Mouse (Mus musculus) mesoderm, embryonic 11.5 days (tissue): Measurements from ENCODE around the gene Lrp5.
"Not testable (repeated sequence)": the region's sequence is repeated elsewhere in the genome, so short reads cannot be mapped to it uniquely, and the experiment has no call there.

Experiments
- DNase-seq: peaks from one replicate; pipeline ENCODE4 v3.0.0-alpha.2; 2012; ENCODE audit warnings: low read depth, low spot score

Gene Lrp5

GRCm38 (mm10) chr19:3695471-3695870 lies 9.1 kb upstream of the Lrp5 start:
- DNase-seq: no peak

- DNase-seq: no peak
Measured at GRCm38 (mm10) chr19:3695006-3695405, 8.6 kb upstream of the Lrp5 start.

GRCm38 (mm10) chr19:3694476-3694875 lies 8.1 kb upstream of the Lrp5 start:
- no peak for DNase-seq

GRCm38 (mm10) chr19:3692414-3693145 lies 6.2 kb upstream of the Lrp5 start:
- DNase-seq: no peak

DNA sequence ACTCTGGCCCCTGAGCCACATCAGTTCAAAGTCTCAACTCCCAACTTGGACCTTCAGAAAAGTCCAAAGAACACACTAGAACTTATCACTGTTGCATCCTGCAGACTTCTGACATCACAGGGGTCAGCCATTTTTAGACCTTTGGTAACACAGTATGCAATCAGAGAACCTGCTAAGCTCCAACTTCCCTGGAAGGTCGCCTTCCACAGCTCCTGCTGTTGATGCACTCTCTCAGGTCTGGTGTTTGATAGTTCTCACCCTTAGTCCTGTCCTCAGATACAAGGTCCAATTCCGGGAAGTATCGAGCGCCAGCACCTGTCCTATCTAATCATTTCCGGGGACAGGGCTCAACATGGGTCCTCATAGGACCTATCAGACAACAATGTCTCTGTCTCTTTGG lies 5.0 kb upstream of the Lrp5 start:
- no peak for DNase-seq

- peak; percentile 41 for DNase-seq
Measured at GRCm38 (mm10) chr19:3687676-3688171, 1.4 kb upstream of the Lrp5 start.

DNA sequence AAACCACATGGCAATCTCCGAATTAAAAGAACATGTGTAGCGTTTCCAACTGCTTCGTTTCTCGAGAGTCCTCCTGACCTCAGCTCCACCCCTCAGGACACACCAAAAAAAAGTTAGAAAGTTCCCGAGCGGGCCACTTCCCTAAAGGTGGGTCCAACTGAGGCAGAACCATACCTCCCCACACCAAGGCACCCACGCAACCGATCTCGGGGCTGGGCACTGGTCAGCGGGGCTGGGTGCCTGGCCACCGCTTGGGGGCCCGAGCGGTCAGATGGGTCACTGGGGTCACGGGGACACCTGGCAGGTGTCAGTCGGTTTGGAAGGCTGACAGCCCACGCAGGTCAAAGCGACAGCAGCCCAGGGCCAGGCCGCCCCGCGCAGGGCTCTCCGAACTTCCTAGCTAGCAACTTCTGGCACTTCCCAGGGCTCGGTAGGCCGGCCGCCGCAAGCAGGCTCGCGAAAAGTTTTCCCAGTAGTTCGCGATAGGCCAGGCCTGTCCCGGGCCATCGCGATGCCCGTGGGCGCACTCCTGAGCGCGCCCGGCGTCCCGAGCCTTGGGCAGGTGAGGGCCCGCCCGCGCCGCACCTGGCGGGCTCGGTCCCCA lies 651 bp downstream of the Lrp5 start:
- DNase-seq: peak; percentile 41

DNA sequence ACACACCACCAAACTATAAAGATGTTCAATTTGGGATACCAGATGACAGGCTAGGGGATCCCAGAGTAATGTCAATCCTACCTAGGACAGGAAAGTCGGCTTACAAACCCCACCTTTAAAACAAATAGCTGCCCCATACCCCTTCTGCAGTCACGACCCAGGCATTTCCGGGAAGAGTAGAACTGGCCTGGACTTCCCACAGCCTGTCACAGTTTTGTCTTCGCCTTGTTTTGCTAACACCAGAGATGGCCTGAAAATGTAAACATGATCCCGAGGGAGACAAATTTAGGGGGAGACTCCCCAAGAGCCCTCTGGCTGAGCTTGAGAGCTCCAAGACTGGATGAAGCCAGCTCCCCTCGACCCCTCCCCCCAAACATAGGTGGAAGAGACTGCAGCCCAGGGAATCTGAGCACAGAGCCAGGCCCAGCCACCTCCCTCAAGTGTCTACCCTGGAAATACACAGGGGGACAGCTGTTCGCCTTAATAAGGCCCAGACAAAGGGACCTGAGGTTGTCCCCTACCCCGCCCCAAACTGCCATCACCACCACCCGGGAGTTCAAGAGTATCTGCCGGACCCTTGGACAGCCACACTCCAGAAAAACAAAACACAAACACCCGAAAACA lies 1.3 kb downstream of the Lrp5 start:
- DNase-seq: peak; percentile 45

DNA sequence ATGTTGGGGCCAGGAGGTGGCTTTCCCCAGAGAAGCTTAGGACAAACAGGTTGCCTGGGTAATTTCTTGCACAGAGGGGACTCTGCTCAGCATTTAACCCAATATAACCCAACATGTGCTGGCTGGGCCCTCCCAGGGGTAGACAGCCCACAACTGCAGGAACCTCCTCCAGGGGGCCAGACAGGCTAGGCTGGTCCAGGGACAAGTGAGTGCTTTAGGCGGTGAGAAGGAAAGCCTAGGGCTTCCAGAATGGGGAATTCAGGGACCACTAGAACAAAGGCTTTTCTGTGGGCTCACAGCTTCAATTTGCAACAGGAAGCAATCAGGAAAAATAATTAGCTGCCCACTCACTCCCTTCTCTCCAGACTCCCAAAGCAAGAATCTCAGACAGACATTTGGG lies 1.9 kb downstream of the Lrp5 start:
- DNase-seq: no peak

DNA sequence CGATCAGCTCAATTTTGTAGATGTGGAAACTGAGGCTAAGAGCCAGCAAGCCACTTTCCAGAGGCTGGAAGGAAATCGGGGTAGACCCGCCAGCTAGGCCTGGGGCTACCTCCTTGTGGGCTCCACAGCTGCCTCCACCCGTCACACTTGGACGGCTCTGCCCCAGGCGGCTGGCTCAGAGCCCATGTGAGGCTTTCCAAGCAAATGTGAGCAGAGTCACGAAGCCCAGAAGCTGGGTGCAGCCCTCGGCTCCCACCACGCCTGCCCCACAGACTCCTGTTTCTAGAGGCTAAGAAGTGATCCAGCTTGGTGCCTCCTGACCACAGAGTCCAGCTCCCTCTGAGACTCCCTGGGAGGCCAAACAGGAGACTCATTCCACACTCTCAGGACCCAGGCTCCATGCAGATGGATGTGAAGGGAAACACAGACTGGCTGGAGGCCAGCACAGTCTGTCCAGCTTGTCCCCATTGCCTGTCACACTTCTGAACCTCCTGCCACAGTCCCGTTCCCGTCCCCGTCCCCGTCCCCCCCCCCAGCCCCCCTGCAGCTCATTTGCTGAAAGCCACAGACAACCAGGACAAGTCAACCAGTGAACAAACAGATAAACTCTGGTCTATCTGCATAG lies 4.9 kb downstream of the Lrp5 start:
- no peak for DNase-seq

DNA sequence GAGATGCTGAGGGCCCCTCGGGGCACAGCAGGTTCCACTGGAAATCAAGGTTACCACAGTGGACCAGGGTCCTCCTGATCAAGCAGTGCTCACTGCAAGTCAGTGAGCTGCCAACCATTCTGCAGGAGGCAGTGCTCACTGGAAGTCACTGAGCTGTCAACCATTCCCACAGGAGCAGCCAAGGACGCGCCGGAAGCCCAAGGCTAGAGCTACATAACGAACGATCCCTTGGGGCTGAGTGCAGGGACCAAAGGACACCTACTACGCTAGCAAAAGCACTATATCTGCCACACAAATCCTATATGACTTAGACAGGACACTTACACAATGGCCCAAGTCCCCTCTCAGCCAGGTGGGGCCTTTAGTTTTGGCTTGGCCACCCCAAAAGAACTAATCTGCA lies 5.6 kb downstream of the Lrp5 start:
- DNase-seq: no peak

DNA sequence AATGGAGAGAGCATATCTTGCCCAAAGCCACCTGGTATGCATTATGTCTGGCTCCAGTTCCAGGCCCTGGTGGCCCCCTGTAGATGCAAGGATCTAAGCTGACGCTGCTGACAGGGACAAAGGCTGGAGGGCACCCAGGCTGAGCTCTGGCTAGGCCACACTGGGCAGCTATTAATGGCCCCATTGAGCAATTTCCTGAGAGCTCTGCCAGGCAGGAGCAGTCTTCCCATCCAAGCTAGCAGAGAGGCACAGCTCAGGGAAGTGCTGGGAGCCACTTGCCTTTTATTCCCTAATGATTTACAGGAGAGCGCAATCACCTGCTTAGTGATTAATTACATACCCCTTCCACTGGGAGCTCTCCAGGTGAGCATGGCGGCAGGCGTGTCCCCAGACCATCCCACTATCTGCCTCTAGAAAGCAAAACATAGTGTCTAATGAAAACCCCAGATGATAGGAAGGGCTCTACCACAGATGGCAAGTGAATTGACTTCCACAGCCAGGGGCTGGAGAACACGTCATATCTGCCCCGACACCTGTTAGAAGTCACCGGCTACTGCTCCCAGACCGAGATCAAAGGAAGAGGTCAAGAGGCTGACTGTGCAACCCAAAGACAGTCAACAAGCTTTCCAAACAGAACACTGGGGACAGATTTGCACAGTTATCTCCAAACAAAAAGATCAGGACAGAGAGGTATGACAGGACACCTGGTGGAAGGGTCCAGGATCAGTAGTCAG lies 12.1 kb downstream of the Lrp5 start:
- DNase-seq: no peak

DNA sequence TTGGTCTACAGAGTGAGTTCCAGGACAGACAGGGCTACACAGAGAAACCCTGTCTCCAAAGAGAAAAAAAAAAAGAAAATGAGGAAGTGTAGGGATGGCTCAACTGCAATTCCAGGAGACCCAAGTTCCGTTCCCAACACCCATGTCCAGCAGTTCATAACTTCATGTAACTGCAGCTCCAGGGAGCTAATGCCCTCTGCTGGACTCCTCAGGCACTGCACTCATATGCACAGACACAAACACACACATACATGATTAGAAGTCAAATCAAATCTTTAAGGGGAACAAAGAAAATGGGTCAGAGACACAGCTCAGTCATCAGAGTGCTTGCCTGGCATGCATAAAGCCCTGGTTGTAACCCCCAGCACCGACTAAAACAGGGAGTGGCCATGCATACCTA lies 13.2 kb downstream of the Lrp5 start:
- DNase-seq: no peak

DNA sequence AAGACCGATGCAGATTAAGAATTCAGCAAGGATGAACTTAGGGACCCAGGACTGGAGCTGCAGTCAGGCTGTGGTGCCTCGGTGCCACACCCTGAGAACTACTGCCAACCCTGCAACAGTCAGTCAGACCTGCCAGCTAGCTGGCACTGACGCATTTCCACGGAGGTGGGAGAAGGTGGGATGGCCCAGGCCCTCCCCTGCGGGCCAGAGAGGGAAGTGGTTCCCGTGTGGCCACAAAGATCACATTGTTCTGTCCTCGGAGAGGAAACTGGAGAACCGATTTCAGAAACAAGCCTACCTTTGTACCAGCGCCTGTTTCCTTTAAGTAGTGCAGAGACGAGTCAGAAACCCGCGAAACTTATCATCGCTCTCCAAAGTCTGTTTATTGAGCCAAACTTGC lies 17.3 kb downstream of the Lrp5 start:
- DNase-seq: no peak

DNA sequence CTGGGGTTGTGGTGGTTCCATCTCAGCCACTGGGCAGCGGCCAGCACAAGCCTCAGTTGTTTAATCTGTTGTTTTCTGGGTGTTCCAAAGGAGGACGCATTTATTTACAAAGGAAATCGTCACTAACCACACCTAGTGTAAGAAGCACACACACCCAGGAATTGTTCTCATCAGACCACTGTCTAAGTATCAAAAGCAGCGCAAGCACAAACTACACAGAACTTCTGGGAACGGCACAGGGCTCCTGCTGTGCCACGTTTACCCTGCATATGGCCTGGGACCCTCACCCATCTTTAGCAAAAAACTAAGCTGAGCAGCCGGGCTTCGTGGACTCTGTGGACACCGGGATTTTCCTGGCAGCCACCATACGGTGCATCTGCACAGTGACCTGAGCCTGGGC lies 17.8 kb downstream of the Lrp5 start:
- DNase-seq: no peak

DNA sequence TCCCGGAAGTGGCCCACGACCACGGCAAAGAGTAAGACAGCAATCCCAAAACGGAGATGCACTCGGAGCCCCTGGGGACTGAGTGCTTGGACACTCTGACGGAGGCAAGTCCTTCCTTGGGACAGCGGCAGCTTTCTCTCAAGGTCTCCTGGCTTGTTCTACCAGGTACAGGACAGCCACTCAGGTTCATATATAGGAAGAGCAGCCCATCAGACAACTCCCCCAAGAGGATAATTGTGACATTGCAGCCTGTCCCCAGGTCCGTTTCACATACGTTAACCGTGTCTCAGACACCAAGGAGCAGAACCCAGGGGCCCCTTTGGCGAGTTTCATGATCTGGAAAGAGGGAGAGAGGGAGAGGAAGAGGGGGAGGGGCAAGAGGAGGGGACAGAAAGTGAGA lies 18.4 kb downstream of the Lrp5 start:
- DNase-seq: no peak

- no peak for DNase-seq
Measured at GRCm38 (mm10) chr19:3667155-3667895, 19.0 kb downstream of the Lrp5 start.

DNA sequence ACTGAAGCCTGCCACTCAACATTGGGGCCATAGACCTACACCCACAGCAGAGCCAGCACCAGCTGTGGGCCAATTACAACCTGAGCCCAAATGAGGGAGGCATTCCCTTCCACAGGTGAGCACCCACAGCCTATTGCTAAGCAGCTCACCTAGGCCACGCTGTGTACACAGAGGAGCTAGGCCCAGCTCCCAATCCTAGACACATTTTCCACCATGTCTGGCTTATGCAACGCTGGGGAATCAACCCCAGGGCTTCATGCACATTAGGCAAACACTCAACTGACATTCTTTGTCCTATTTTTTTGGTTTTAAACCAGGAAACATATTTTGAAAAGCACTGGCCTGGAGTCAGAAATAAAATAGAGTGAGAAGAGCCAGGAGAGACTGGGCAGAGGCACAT lies 19.7 kb downstream of the Lrp5 start:
- DNase-seq: no peak

- DNase-seq: no peak
Measured at GRCm38 (mm10) chr19:3665510-3665909, 20.9 kb downstream of the Lrp5 start.

- DNase-seq: no peak
Measured at GRCm38 (mm10) chr19:3657947-3658346, 28.4 kb downstream of the Lrp5 start.

- DNase-seq: not testable (repeated sequence)
Measured at GRCm38 (mm10) chr19:3657065-3657464, 29.3 kb downstream of the Lrp5 start.
